Mouse (Mus musculus) ES-Bruce4 (cell line): ENCODE results near the gene Zfp169. TPM values are rescaled to one million over a fixed set of nuclear protein-coding genes. Genes with fewer than 3 reads are reported as not detected.

Source experiments
- H3K27ac ChIP-seq: 2 replicates; pipeline ENCODE4 v1.5.1; 2012; ENCODE audit warnings: low read length, inconsistent platforms; ENCODE audit not compliant: insufficient read depth
- H3K27me3 ChIP-seq: 2 replicates; pipeline ENCODE4 v1.6.1; 2012; ENCODE audit warnings: mild to moderate bottlenecking, low read length, inconsistent platforms; ENCODE audit not compliant: control insufficient read depth, poor library complexity, insufficient read depth, severe bottlenecking
- H3K36me3 ChIP-seq: 2 replicates; pipeline ENCODE4 v1.6.1; 2012; ENCODE audit warnings: inconsistent platforms, mild to moderate bottlenecking, low read length, moderate library complexity; ENCODE audit not compliant: control insufficient read depth, poor library complexity, insufficient read depth, severe bottlenecking
- H3K4me1 ChIP-seq: one replicate; pipeline ENCODE4 v1.8.1; 2011; ENCODE audit warnings: low read length; ENCODE audit not compliant: control insufficient read depth, insufficient read depth
- H3K4me3 ChIP-seq: 2 replicates; pipeline ENCODE4 v1.5.1; 2011; ENCODE audit warnings: low read depth, mild to moderate bottlenecking, low read length
- H3K9ac ChIP-seq: 2 replicates; pipeline ENCODE4 v1.6.1; 2012; ENCODE audit warnings: low read depth, mild to moderate bottlenecking, inconsistent platforms; ENCODE audit not compliant: poor library complexity, severe bottlenecking
- H3K9me3 ChIP-seq: replicated peaks from 2 replicates; pipeline ENCODE4 v1.6.1; 2012; ENCODE audit warnings: mild to moderate bottlenecking, low read length, inconsistent platforms; ENCODE audit not compliant: control insufficient read depth, poor library complexity, insufficient read depth, severe bottlenecking
- CTCF ChIP-seq: IDR thresholded peaks from one replicate; pipeline ENCODE4 v1.8.1; 2011; ENCODE audit warnings: low read depth, low read length
- EP300 ChIP-seq: IDR thresholded peaks from 2 replicates; pipeline ENCODE4 v1.6.1; 2011; ENCODE audit warnings: low read depth, low read length; ENCODE audit not compliant: insufficient read depth
- POLR2A ChIP-seq: IDR thresholded peaks from one replicate; pipeline ENCODE4 v1.8.1; 2011; ENCODE audit warnings: low read length; ENCODE audit not compliant: insufficient read depth
- polyA plus RNA-seq: library from polyadenylated mRNA; stranded (reverse); fragments of >200 nt; gene quantifications from 2 replicates; pipeline ENCODE4 v1.2.4, GENCODE M21; 2011; ENCODE audit warnings: low read depth; ENCODE audit not compliant: missing spikeins, insufficient read depth, insufficient read length

The Zfp169 gene
- polyA plus RNA-seq, 1 experiment, result 10.8 TPM

DNA sequence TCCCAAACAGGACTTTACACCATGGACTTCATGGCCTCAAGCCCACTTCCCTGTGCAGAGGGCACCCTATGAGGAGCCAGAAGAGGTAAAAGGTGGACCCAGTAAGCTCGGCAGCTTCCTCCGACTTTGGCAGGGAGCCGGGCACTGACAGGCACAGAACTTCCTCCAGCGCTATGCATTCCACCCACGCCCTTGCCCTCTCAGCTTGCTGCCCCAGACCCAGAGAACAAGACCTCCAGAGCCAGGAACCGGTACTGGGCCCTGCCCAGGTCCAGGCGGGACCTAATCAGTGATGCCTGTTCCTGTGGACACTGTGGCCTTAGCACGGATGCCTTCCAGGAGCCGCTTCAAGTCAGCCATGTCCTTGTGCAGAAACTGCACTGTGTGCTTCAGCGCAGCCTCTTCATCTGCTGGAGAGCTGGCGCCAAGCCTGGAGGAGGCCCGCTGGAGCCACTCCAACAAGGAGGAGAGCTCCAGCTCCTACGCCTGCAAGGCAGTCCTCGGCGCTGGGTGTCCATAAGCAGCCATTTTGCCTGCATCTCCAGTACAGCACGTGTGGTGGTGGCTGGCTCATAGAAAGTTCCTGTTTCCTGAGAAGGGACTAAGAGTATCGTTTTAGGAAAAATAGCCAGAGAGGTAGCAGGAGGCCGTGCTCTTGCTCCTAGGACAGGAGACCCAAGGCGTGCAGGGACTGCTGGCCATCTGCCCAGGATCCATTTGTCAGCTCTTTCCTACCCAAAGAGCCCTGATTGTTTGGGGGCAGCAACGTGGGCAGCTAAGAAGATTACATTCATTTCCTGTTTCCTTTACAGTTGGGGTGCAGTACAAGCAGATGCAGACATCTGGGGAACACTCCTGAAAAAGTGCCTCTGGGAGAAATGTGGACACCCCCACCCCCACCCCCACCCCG, 39.2 kb upstream of the Zfp169 start:
- H3K27me3 ChIP-seq, result no peaks in the 10 kb centered on the region
- TF ChIP-seq CTCF (no peak), POLR2A (no peak), EP300 (no peak)
- H3K27ac ChIP-seq, result no peak overlapping the region
- peak overlapping the region; percentile 33 for H3K9ac ChIP-seq
- peaks cover 1% of the 10 kb centered on the region for H3K4me1 ChIP-seq
- H3K36me3 ChIP-seq, result no peaks in the 10 kb centered on the region
- H3K9me3 ChIP-seq, result no peaks in the 10 kb centered on the region
- peak overlapping the region; percentile 41 for H3K4me3 ChIP-seq

DNA sequence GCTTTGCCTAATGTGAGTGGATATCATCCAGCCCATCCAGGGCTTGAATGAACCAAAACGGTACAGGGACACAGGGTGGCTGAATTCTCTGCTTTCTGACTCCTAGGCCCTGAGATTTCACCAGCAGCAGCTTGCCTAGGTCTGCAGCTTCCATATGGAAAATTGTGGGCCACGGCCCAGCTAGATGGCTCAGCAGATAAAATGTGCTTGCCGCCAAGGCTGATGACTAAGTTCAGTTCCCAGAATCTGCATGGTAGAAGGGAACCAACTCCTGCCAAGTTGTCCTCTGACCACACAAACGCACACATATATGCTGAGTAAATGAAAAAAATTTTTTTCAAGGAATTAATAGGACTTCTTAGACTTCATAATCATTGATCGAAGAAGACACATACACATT, 35.0 kb upstream of the Zfp169 start:
- Histone ChIP-seq H3K36me3 (no peaks in the 10 kb centered on the region), H3K9ac (no peak overlapping the region), H3K4me3 (no peak overlapping the region), H3K27me3 (no peaks in the 10 kb centered on the region), H3K27ac (no peak overlapping the region), H3K9me3 (no peaks in the 10 kb centered on the region), H3K4me1 (peaks cover 1% of the 10 kb centered on the region)
- TF ChIP-seq EP300 (no peak), CTCF (no peak), POLR2A (no peak)

DNA sequence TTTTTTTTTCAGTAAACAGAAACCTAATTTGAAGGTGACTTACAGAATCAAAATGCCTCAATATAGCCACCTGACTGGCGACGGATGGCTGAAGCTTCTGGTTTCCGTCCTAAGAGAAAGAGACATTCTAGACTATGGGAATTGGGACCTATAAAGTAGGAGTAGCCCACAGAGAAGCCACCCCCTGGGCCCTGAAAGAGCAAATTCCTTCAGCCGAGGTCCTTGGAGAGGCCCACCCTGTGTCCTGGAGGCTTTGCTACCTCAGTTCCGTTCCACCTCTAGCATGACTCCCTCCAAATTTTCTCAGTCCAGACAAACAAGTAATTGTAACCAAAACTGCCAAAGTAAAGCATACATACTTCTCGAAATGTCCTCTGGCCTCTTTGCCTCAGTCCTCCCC, 34.4 kb upstream of the Zfp169 start:
- H3K9ac ChIP-seq, result no peak overlapping the region
- TF ChIP-seq CTCF (no peak), EP300 (no peak), POLR2A (no peak)
- no peak overlapping the region for H3K27ac ChIP-seq
- H3K27me3 ChIP-seq, result no peaks in the 10 kb centered on the region
- H3K9me3 ChIP-seq, result no peaks in the 10 kb centered on the region
- no peaks in the 10 kb centered on the region for H3K36me3 ChIP-seq
- H3K4me3 ChIP-seq, result no peak overlapping the region
- peaks cover 1% of the 10 kb centered on the region for H3K4me1 ChIP-seq

DNA sequence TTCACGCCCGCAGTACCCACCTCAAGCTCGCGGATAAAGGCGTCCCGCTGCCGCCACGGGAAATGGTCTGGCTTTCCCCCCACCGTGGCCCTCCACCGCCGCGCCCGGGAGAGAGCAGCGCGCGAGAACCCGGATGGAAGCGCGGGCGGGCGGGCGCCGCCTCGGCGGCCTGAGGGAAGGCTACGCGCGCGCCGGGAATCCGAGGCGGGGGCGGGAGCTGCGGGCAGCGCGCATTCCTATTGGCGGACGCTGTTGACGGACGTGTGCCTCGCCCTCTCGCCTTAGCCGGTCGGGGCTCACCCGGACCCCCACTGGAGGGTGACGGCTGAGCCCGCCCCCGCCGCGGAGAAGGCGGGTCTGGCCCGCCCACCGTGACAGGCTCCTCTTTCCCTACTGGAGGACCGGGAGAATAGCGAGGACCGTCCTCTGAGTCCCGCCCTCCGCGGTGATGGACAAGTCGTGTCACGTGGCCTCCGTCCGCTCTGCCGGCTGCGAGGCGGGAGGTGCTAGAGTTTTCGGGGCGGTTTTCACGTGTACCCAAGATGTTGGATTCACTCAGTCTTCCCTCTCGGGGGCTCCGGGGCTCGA, 33.2 kb upstream of the Zfp169 start:
- H3K4me1 ChIP-seq, result peaks cover 1% of the 10 kb centered on the region
- no peaks in the 10 kb centered on the region for H3K9me3 ChIP-seq
- H3K36me3 ChIP-seq, result no peaks in the 10 kb centered on the region
- peak overlapping the region; percentile 81 for H3K27ac ChIP-seq
- no peaks in the 10 kb centered on the region for H3K27me3 ChIP-seq
- peak overlapping the region; percentile 99 for H3K9ac ChIP-seq
- TF ChIP-seq EP300 (0 out of 2 replicates have a peak, but pooled peaks have one; percentile 19), CTCF (no peak)
- peak overlapping the region; percentile 85 for H3K4me3 ChIP-seq

DNA sequence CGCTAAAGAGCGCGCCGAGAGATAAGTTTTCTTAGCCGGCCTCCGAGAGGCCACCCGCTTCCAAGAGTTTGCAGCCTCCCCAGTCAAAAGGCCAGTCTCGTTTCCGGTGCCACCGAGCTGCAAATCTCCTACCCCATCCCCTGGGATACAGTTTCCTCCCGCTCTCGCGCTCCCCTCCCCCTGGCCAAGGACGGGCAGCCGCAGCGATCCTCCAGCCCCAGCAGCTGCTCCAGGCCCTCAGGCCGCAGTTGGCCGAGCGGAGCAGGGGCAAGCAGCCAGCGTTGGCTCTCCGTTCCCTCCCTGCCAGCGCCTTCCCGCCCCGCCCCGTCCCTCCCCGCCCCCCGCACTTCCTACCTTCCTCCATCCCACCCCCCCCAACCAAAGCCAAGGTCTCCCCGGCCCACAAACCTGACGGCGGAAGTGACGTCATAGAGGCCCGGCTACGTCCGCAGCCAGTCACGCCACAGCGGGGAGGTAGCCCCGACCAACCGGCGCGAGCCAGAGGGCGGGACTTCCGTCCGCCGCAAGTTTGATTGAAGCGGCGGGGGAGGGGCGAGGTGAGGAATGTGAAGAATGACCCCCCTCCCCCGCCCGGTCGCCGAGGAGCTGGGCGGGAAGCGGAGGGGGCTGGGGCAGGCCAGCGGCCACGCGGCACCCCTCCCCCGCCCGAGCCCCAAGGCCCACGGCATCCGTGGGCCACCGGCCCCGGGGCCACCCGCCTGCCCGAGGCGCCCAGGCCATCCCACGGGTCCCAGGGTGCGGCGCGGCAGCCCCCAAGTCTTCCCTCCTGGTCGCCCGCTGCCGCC, 32.4 kb upstream of the Zfp169 start:
- Histone ChIP-seq H3K9ac (peak overlapping the region; percentile 99), H3K27ac (peak overlapping the region; percentile 81), H3K4me3 (peak overlapping the region; percentile 90), H3K36me3 (peaks cover 4% of the 10 kb centered on the region; the same call in 1 of the 2 replicates), H3K27me3 (no peaks in the 10 kb centered on the region), H3K9me3 (no peaks in the 10 kb centered on the region), H3K4me1 (peaks cover 1% of the 10 kb centered on the region)
- TF ChIP-seq EP300 (peak; percentile 19; the same call in 1 of the 2 replicates), CTCF (no peak), POLR2A (no peak)
